Mouse (Mus musculus) layer of hippocampus, postnatal 14 days (tissue): Measurements from ENCODE around the gene Sept12. TPM values are rescaled to one million over a fixed set of nuclear protein-coding genes. Genes with fewer than 3 reads are reported as not detected.

Source experiments
- DNase-seq, 2 experiments: peaks; one replicate each; pipeline ENCODE4 v3.0.0; 2021 to 2022; ENCODE audit warnings: low spot score in 2 of 2, mixed read lengths in 1 of 2
- total RNA-seq, 2 experiments: library from RNA; stranded (reverse); gene quantifications; 2 replicates each; pipeline ENCODE4 v1.2.3; 2021

The Sept12 gene
- total RNA-seq, 2 experiments from 2014 or later, result not detected

GRCm38 (mm10) chr16:4938461-4938860, 59.2 kb downstream of the Sept12 start, which contains the start of gene Nudt16l1:
Gene Nudt16l1 (plus strand): TSS chr16:4938761.
- no peak for DNase-seq

GRCm38 (mm10) chr16:4937351-4938190, 60.1 kb downstream of the Sept12 start:
- DNase-seq, result no peak

Other genes with a start within 250 kb of the Sept12 start
- 100 to 1,000 TPM; 188 to 191 TPM for gene Cdip1, start 207.6 kb downstream of the Sept12 start, total RNA-seq
- not detected for gene 4930562C15Rik, start 162.4 kb downstream of the Sept12 start, total RNA-seq
- 10 to 100 TPM; 80.1 to 84.6 TPM for gene Ubald1, start 117.5 kb downstream of the Sept12 start, total RNA-seq
- 100 to 1,000 TPM; 190 to 194 TPM for gene Mgrn1, start 111.6 kb downstream of the Sept12 start, total RNA-seq
- gene Nudt16l1, start 59.1 kb downstream of the Sept12 start, total RNA-seq, result 10 to 100 TPM; 75.5 to 77.1 TPM
- gene Anks3, start 33.6 kb downstream of the Sept12 start, total RNA-seq, result 10 to 100 TPM; 57.1 to 58.6 TPM
- not detected for gene Smim22, start 9.4 kb upstream of the Sept12 start, total RNA-seq
- 100 to 1,000 TPM; 280 to 286 TPM for gene Rogdi, start 15.7 kb upstream of the Sept12 start, total RNA-seq
- gene Glyr1, start 52.0 kb upstream of the Sept12 start, total RNA-seq, result 100 to 1,000 TPM; 132 to 134 TPM
- gene Ubn1, start 52.2 kb upstream of the Sept12 start, total RNA-seq, result 10 to 100 TPM; 40.1 to 40.6 TPM
- under 1 TPM; 0.91 to 0.99 TPM for gene Ppl, start 134.6 kb upstream of the Sept12 start, total RNA-seq
- 1 to 10 TPM; 2.4 to 3.4 TPM for gene Sec14l5, start 149.3 kb upstream of the Sept12 start, total RNA-seq
- 1 to 10 TPM; 8.8 to 9.4 TPM for gene Nagpa, start 206.2 kb upstream of the Sept12 start, total RNA-seq
- gene AU021092, start 224.4 kb upstream of the Sept12 start, total RNA-seq, result 1 to 10 TPM; 9.6 to 9.8 TPM
- gene Alg1, start 235.8 kb upstream of the Sept12 start, total RNA-seq, result 10 to 100 TPM; 25.6 to 30.7 TPM